Mouse (Mus musculus) embryonic facial prominence, embryonic 10.5 days (tissue): ENCODE measurements around the gene Galnt3. TPM values are rescaled to one million over a fixed set of nuclear protein-coding genes. Genes with fewer than 3 reads are reported as not detected.
A peak's percentile ranks its signal among the peaks of the same experiment; 100 is the strongest.

Experiments used
- DNase-seq: peaks from one replicate; pipeline ENCODE4 v3.0.0-alpha.2; 2017; ENCODE audit warnings: low spot score
- H3K27ac ChIP-seq: fragments of 300-500 bp; sonication (generic); replicated peaks from 2 replicates; pipeline ENCODE4 v1.5.1; 2016; ENCODE audit warnings: mild to moderate bottlenecking
- H3K27me3 ChIP-seq: fragments of 300-500 bp; sonication (generic); replicated peaks from 2 replicates; pipeline ENCODE4 v1.6.1; 2016; ENCODE audit warnings: low read depth, mild to moderate bottlenecking; ENCODE audit not compliant: poor library complexity, severe bottlenecking
- H3K36me3 ChIP-seq: fragments of 300-500 bp; sonication (generic); replicated peaks from 2 replicates; pipeline ENCODE4 v1.6.1; 2016; ENCODE audit warnings: mild to moderate bottlenecking, moderate library complexity
- H3K4me1 ChIP-seq: fragments of 300-500 bp; sonication (generic); 2 replicates; pipeline ENCODE4 v1.6.1; 2016
- H3K4me3 ChIP-seq: fragments of 300-500 bp; sonication (generic); 2 replicates; pipeline ENCODE4 v1.5.1; 2016; ENCODE audit warnings: mild to moderate bottlenecking, moderate library complexity
- H3K9me3 ChIP-seq: fragments of 300-500 bp; sonication (generic); 2 replicates; pipeline ENCODE4 v1.6.1; 2016; ENCODE audit warnings: mild to moderate bottlenecking
- WGBS: fragments of 180-500 bp; shearing (Covaris S2); methylation state at CpG from one replicate; pipeline ENCODE4 v1.1.7; 2016; 5-methylcytosine and 5-hydroxymethylcytosine counted together
- polyA plus RNA-seq: library from polyadenylated mRNA; unstranded; fragments of >200 nt; fragmentation: Nextera tagmentation; extraction: Ambion mirVana; gene quantifications from 2 replicates; pipeline ENCODE4 v1.2.1, GENCODE M21; 2016

Gene Galnt3
- polyA plus RNA-seq, 1 experiment from 2014 or later, result 2.2 TPM

- no peaks in the 10 kb centered on the region for H3K36me3 ChIP-seq
- H3K27me3 ChIP-seq, result peaks cover 17% of the 10 kb centered on the region; the same call in 1 of the 2 replicates
- H3K4me3 ChIP-seq, result no peak overlapping the region
- no peak for DNase-seq
- no peak overlapping the region for H3K27ac ChIP-seq
- H3K4me1 ChIP-seq, result peaks cover 14% of the 10 kb centered on the region
- H3K9me3 ChIP-seq, result no peaks in the 10 kb centered on the region
- WGBS, result 65% methylated on average over 17 of the region's 17 CpGs
These were observed 24.0 kb downstream of the Galnt3 start for GRCm38 (mm10) chr2:66100671-66101351.

GRCm38 (mm10) chr2:66100239-66100638, 24.6 kb downstream of the Galnt3 start:
- no peak overlapping the region for H3K4me3 ChIP-seq
- H3K27me3 ChIP-seq, result peaks cover 17% of the 10 kb centered on the region; the same call in 1 of the 2 replicates
- no peaks in the 10 kb centered on the region for H3K36me3 ChIP-seq
- H3K4me1 ChIP-seq, result peaks cover 19% of the 10 kb centered on the region
- DNase-seq, result no peak
- H3K9me3 ChIP-seq, result no peaks in the 10 kb centered on the region
- 80% methylated on average over 7 of the region's 7 CpGs for WGBS
- H3K27ac ChIP-seq, result no peak overlapping the region

- no peaks in the 10 kb centered on the region for H3K9me3 ChIP-seq
- H3K4me3 ChIP-seq, result no peak overlapping the region
- WGBS, result 48% methylated on average over 4 of the region's 4 CpGs
- DNase-seq, result no peak
- H3K4me1 ChIP-seq, result peaks cover 26% of the 10 kb centered on the region
- no peaks in the 10 kb centered on the region for H3K36me3 ChIP-seq
- H3K27me3 ChIP-seq, result peaks cover 44% of the 10 kb centered on the region
- no peak overlapping the region for H3K27ac ChIP-seq
These were observed 30.1 kb downstream of the Galnt3 start for GRCm38 (mm10) chr2:66094622-66095181.

GRCm38 (mm10) chr2:66091296-66091695, 33.5 kb downstream of the Galnt3 start:
- Histone ChIP-seq H3K9me3 (no peaks in the 10 kb centered on the region), H3K36me3 (no peaks in the 10 kb centered on the region), H3K27ac (no peak overlapping the region), H3K4me3 (no peak overlapping the region), H3K4me1 (peaks cover 14% of the 10 kb centered on the region), H3K27me3 (peaks cover 32% of the 10 kb centered on the region)
- DNase-seq, result no peak
- 45% methylated on average over 5 of the region's 5 CpGs for WGBS

GRCm38 (mm10) chr2:66081876-66082275, 42.9 kb downstream of the Galnt3 start:
- Histone ChIP-seq H3K9me3 (no peaks in the 10 kb centered on the region), H3K4me3 (no peak overlapping the region), H3K4me1 (no peaks in the 10 kb centered on the region), H3K36me3 (no peaks in the 10 kb centered on the region), H3K27ac (no peak overlapping the region), H3K27me3 (no peaks in the 10 kb centered on the region)
- WGBS, result 89% methylated on average over 4 of the region's 4 CpGs
- DNase-seq, result no peak

- 96% methylated on average over 2 of the region's 2 CpGs for WGBS
These were observed 44.1 kb downstream of the Galnt3 start for GRCm38 (mm10) chr2:66080731-66081130.

GRCm38 (mm10) chr2:66069454-66069853, 55.3 kb downstream of the Galnt3 start:
- Histone ChIP-seq H3K27me3 (no peaks in the 10 kb centered on the region), H3K27ac (no peak overlapping the region), H3K4me1 (peaks cover 7% of the 10 kb centered on the region; the same call in 1 of the 2 replicates), H3K4me3 (no peak overlapping the region), H3K9me3 (no peaks in the 10 kb centered on the region), H3K36me3 (no peaks in the 10 kb centered on the region)
- WGBS, result 30% methylated on average over 6 of the region's 6 CpGs
- DNase-seq, result no peak

More at GRCm38 (mm10) chr2:66080731-66081130, 44.1 kb downstream of the Galnt3 start:
- Histone ChIP-seq H3K27ac (no peak overlapping the region), H3K9me3 (no peaks in the 10 kb centered on the region), H3K4me1 (no peaks in the 10 kb centered on the region), H3K36me3 (no peaks in the 10 kb centered on the region), H3K4me3 (no peak overlapping the region), H3K27me3 (no peaks in the 10 kb centered on the region)
- DNase-seq, result no peak

- no peaks in the 10 kb centered on the region for H3K27me3 ChIP-seq
- H3K4me3 ChIP-seq, result no peak overlapping the region
- 90% methylated on average over 10 of the region's 10 CpGs for WGBS
- no peak overlapping the region for H3K27ac ChIP-seq
- H3K36me3 ChIP-seq, result no peaks in the 10 kb centered on the region
- H3K9me3 ChIP-seq, result no peaks in the 10 kb centered on the region
- DNase-seq, result no peak
- H3K4me1 ChIP-seq, result no peaks in the 10 kb centered on the region
These were observed 61.5 kb downstream of the Galnt3 start for GRCm38 (mm10) chr2:66063291-66063690.

GRCm38 (mm10) chr2:66044405-66045089, 80.2 kb downstream of the Galnt3 start:
- H3K9me3 ChIP-seq, result no peaks in the 10 kb centered on the region
- 0 out of 2 replicates have a peak overlapping the region, but pooled peaks have one; percentile 44 for H3K27ac ChIP-seq
- H3K36me3 ChIP-seq, result no peaks in the 10 kb centered on the region
- peaks cover 8% of the 10 kb centered on the region; the same call in 1 of the 2 replicates for H3K4me1 ChIP-seq
- no peak overlapping the region for H3K4me3 ChIP-seq
- H3K27me3 ChIP-seq, result no peaks in the 10 kb centered on the region
- DNase-seq, result no peak
- WGBS, result 93% methylated on average over 12 of the region's 12 CpGs

GRCm38 (mm10) chr2:66043441-66044404, 81.1 kb downstream of the Galnt3 start:
- Histone ChIP-seq H3K27me3 (no peaks in the 10 kb centered on the region), H3K4me1 (peaks cover 8% of the 10 kb centered on the region; the same call in 1 of the 2 replicates), H3K9me3 (no peaks in the 10 kb centered on the region), H3K36me3 (no peaks in the 10 kb centered on the region), H3K4me3 (no peak overlapping the region), H3K27ac (peak overlapping the region; percentile 44; the same call in 1 of the 2 replicates)
- DNase-seq, result peak; percentile 58
- 57% methylated on average over 17 of the region's 17 CpGs for WGBS

GRCm38 (mm10) chr2:66041917-66042419, 82.8 kb downstream of the Galnt3 start:
- 71% methylated on average over 9 of the region's 9 CpGs for WGBS
- Histone ChIP-seq H3K9me3 (no peaks in the 10 kb centered on the region), H3K27me3 (0 out of 2 replicates have a peak, but pooled peaks cover 3% of the 10 kb centered on the region), H3K27ac (peak overlapping the region; percentile 51), H3K36me3 (no peaks in the 10 kb centered on the region), H3K4me1 (peaks cover 8% of the 10 kb centered on the region; the same call in 1 of the 2 replicates), H3K4me3 (no peak overlapping the region)
- peak; percentile 64 for DNase-seq
